Mouse (Mus musculus) E14TG2a.4 (cell line): Measurements from ENCODE around the gene Ndufb3.
"Not testable (repeated sequence)": the region's sequence is repeated elsewhere in the genome, so short reads cannot be mapped to it uniquely, and the experiment has no call there.

Experiments used
- H3K27me3 ChIP-seq: 2 replicates; pipeline ENCODE4 v1.6.1; 2014; ENCODE audit warnings: low read length, control low read depth; ENCODE audit not compliant: insufficient read depth
- H3K36me3 ChIP-seq: 2 replicates; pipeline ENCODE4 v1.6.1; 2014; ENCODE audit warnings: low read length, control low read depth; ENCODE audit not compliant: insufficient read depth
- H3K4me1 ChIP-seq: replicated peaks from 2 replicates; pipeline ENCODE4 v1.6.1; 2014; ENCODE audit warnings: low read depth, low read length, control low read depth
- H3K4me3 ChIP-seq: replicated peaks from 2 replicates; pipeline ENCODE4 v1.5.1; 2014; ENCODE audit warnings: mild to moderate bottlenecking, low read length
- H3K9me3 ChIP-seq: 2 replicates; pipeline ENCODE4 v1.6.1; 2014; ENCODE audit warnings: low read length, control low read depth
- POU5F1 ChIP-seq: IDR thresholded peaks from 2 replicates; pipeline ENCODE4 v1.6.1; 2014; ENCODE audit warnings: low read length, borderline replicate concordance

The Ndufb3 gene

DNA sequence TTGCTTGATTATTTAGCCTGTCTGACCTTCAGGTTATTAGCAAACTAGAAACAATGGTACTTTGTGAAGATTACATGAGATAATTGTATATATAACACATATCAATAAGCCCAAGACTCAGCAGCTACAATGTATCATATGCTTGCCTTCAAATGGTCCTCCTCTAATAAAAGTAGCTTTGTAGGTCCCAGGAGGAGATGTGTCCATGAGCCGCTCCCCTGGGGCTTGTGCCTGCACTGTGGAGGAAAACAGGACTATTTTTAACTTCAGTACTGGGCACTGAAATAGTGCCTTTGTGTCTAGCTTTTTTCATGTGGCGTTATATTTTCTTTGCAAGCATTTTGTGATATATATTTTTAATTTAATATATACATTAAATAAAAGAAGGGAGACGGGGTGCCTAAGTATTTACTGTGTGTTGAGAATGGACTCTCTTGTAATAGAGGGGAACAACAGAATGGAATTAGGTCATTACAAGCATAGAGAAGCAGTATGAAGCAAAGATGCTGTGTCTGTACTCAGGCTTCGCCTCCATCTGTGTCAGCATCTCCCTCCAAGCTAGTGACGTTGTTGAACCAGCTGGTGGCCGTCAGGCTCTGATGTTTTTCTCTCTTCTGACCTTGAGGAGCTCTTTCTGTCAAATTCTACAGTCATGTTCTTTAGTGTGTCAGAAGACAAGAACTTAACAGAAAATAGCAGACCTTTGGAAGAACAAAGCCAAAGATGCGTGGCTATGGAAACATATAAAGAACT, 36.0 kb downstream of the Ndufb3 start:
- Histone ChIP-seq H3K27me3 (no peaks in the 10 kb centered on the region), H3K36me3 (no peaks in the 10 kb centered on the region), H3K9me3 (no peaks in the 10 kb centered on the region), H3K4me1 (no peaks in the 10 kb centered on the region), H3K4me3 (no peak overlapping the region)
- no peak for TF ChIP-seq POU5F1

DNA sequence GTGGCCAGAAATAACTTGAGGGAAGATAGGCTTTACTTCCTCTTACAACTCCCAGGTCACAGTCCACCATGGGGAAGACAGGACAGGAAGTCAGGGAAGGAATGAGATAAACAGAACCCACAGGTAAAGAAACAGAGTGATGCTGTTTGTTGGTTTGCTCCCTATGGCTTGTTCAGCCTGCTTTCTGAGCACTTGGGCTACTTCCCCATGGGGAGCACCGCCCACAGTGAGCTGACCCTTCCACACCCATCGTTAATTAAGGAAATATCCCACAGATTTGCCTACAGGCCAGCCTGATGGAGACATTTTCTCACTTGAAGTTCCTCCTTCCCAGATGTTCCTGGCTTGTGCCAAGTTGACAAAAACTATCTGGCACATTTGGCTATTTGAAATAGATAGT, 42.7 kb downstream of the Ndufb3 start:
- not testable (repeated sequence) for H3K27me3 ChIP-seq, H3K4me3 ChIP-seq, H3K36me3 ChIP-seq, H3K4me1 ChIP-seq
- H3K9me3 ChIP-seq: peaks cover 30% of the 10 kb centered on the region
